Mouse (Mus musculus) heart, postnatal 0 days (tissue): ENCODE measurements around the gene Sorcs2.

Source experiments
- CTCF ChIP-seq: IDR thresholded peaks from 2 replicates; pipeline ENCODE4 v1.5.1; 2016; ENCODE audit warnings: antibody characterized with exemption, control low read depth, low read depth
- EP300 ChIP-seq: IDR thresholded peaks from 2 replicates; pipeline ENCODE4 v1.6.1; 2016; ENCODE audit warnings: antibody characterized with exemption, low read depth

DNA sequence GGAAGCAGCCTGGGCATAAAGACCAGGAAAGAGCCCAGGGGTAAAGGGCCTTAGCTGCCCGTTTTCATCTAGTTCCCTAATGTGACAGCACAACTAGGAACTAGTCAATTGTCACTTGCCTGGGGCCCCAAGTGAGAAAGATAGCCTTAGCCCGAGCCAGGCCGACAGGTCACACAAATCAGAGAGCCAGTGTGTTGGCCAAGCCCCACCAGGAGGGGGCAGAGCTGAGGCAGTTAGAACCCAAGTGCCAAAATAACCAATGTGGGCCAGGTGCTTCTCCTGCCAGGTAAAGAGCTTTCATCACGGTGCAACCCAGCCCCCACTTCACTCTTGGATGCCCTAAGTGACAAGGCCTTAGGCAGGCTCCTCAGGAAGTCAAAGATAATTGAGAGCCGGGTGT is 106.7 kb downstream of the Sorcs2 start:
- TF ChIP-seq CTCF (peak; percentile 31), EP300 (no peak)
